Mouse (Mus musculus): ENCODE measurements around the gene Gm28051.

DNA sequence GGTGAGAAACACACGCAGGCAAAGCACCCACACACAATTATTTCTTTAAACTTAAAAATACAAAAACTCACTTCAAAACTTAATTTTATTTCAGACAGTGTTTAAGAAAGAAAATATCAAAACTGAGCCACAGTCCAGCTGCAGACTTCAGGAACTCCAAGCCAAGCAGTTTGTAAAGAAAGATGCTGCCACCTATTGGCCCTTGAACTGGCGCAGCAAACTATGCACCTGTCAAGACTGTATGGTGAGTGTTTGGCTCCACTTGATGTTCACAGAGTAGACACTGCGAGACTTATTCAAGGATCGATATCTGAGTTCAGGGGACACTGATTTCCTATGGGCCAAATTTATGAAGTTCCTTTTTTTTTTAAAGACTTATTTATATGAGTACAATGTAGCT is 11.4 kb upstream of the Gm28051 start:
- TF ChIP-seq GATA1 (IDR thresholded peaks at IDR 0.05; ENCODE audit: borderline replicate concordance, low read length) (no peak), FLI1 (IDR thresholded peaks at IDR 0.05; ENCODE audit: low read length) (no peak)
